Comparison of ENCODE assay signal across 8 mouse cellular contexts in the genomic region with DNA sequence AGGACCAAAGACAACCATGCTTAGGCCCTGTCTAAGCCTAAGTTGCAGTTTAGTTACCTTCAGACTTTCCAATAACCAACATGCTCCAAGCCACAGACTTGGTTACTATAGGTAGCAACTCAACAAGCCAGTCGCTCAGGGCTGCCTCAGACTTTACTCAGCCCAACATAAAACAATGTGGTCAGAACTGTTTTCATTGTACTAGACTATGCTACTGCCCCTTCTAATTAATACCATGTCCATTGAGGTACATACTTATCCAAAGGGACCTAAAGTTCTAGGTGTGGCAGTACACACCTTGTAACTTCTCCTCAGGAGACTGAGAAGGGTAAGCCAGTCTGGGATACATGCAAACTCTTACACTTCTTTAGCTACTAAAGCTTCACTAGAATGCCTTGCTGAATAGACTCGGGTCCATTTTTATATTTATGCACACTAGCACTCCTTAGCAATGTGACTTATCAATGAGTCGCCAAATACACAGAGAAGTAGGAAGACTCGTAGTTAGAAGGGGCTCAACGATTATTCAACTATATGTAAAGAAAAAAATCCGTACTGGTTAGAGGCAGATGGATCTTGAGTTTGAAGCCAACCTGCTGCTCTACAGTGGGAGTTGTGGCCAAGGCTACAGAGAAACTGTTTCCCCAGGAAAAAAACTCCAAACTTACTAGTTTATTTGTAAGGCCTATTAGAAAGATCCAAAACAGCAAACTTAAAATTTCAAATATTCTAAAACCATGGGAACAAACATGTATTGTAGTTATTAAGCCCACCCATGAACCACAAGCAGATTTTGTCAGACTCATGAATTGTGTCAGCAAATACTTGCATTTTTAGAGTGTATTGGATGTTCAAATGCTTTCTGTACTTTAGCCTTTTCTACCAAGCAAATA. TPM values are rescaled to one million over a fixed set of nuclear protein-coding genes. Genes with fewer than 3 reads are reported as not detected.
DNase-seq lines count a peak whose midpoint lies in the region; ATAC-seq and TF ChIP-seq lines count a peak whose summit lies in the region.

No protein-coding gene starts in this region.

- peaks cover 15% of the 10 kb centered on the region for H3K36me3 ChIP-seq in heart, adult 2 months (ENCODE audit: control insufficient read depth, insufficient read depth, low read length)
- H3K36me3 ChIP-seq in CH12.LX (replicated peaks in 1 of 2; ENCODE audit: control insufficient read depth in 1 of 2, insufficient read depth in 1 of 2, low read length in 1 of 2), result peaks cover 17 to 23% of the 10 kb centered on the region in 2 experiments
- no peaks in the 10 kb centered on the region for H3K36me3 ChIP-seq in midbrain, embryonic 11.5 days (ENCODE audit: control insufficient read depth, insufficient read depth, low read length)

- H3K4me2 ChIP-seq in CH12.LX (ENCODE audit: insufficient read depth, low read depth, poor library complexity, severe bottlenecking), result peak overlapping the region; percentile 21; the same call in 1 of the 2 replicates
- no peak overlapping the region for H3K4me2 ChIP-seq in midbrain, embryonic 11.5 days

- no peak for TF ChIP-seq RAD21 in CH12.LX (IDR thresholded peaks at IDR 0.05; ENCODE audit: low read depth, low read length)

- 66% methylated on average over 6 of the region's 6 CpGs for WGBS in heart, adult 2 months
- WGBS in midbrain, embryonic 11.5 days, result 86% methylated on average over 6 of the region's 6 CpGs

- dilution Hi-C loops in CH12.LX (cut with MboI; ENCODE audit: extremely low pct_ligation_motif_present, extremely low pct_unique_long_range_greater_than_20kb, low sequenced_read_pairs), result no loop called here

- H3K9me3 ChIP-seq in CH12.LX (replicated peaks; ENCODE audit: low read length), result no peaks in the 10 kb centered on the region
- H3K9me3 ChIP-seq in midbrain, embryonic 11.5 days (ENCODE audit: control insufficient read depth, low read length), result no peaks in the 10 kb centered on the region

- H3K79me2 ChIP-seq in heart, adult 2 months (replicated peaks; ENCODE audit: control insufficient read depth, insufficient read depth, low read length), result no peaks in the 10 kb centered on the region
- peaks cover 11% of the 10 kb centered on the region for H3K79me2 ChIP-seq in CH12.LX (replicated peaks; ENCODE audit: control insufficient read depth, extremely low read depth, insufficient read depth, poor library complexity, severe bottlenecking)

- H3K4me1 ChIP-seq in heart, adult 2 months (ENCODE audit: control insufficient read depth, insufficient read depth, low read length), result peaks cover 2% of the 10 kb centered on the region
- H3K4me1 ChIP-seq in CH12.LX (ENCODE audit: control insufficient read depth in 1 of 2, insufficient read depth in 2 of 2), result peaks cover 0 to 22% of the 10 kb centered on the region in 2 experiments; a peak in 2 of 4 replicates
- H3K4me1 ChIP-seq in midbrain, embryonic 11.5 days (ENCODE audit: control insufficient read depth, insufficient read depth, low read length), result peaks cover 5% of the 10 kb centered on the region; the same call in 1 of the 2 replicates

- no peak for TF ChIP-seq EP300 in heart, adult 2 months (IDR thresholded peaks at IDR 0.05; ENCODE audit: insufficient read depth, low read depth, low read length)
- TF ChIP-seq EP300 in CH12.LX (IDR thresholded peaks at IDR 0.05; ENCODE audit: low read length), result no peak

- in situ Hi-C loops in CH12.LX (cut with MboI; ENCODE audit: low pct_ligation_motif_present, low pct_unique_long_range_greater_than_20kb, low sequenced_read_pairs), result loop anchor here (25.0 kb wide), 1 partner anchor 409 kb away; a partner anchor contains a TSS

- no peak for ATAC-seq in midbrain, embryonic 11.5 days (ENCODE audit: low FRiP score)

- no peak for DNase-seq in heart, adult 2 months
- no peak for DNase-seq in heart, postnatal 14 days
- no peak for DNase-seq in CH12.LX (ENCODE audit: extremely low read depth)
- DNase-seq in forelimb bud, embryonic 11.5 days (ENCODE audit: low read depth, low spot score), result peak; percentile 43
- DNase-seq in midbrain, embryonic 11.5 days (ENCODE audit: low spot score, missing footprints), result peak; percentile 93
- DNase-seq in layer of hippocampus, postnatal 10 days (ENCODE audit: low spot score in 2 of 2), result no peak
- DNase-seq in adrenal gland, postnatal 4 days (ENCODE audit: low spot score in 2 of 2), result no peak
- DNase-seq in right cerebral cortex, adult 18-20 months, result no peak

- no peaks in the 10 kb centered on the region for H3K27me3 ChIP-seq in heart, adult 2 months (ENCODE audit: control insufficient read depth, insufficient read depth, low read length)
- peaks cover 6% of the 10 kb centered on the region for H3K27me3 ChIP-seq in CH12.LX (replicated peaks)
- H3K27me3 ChIP-seq in midbrain, embryonic 11.5 days (ENCODE audit: control insufficient read depth, insufficient read depth, low read length), result no peaks in the 10 kb centered on the region

- intact Hi-C loops in heart, adult 2 months (cut with DNase I), result no loop called here
- intact Hi-C loops in heart, postnatal 14 days (cut with DNase I), result no loop called here

- no peak overlapping the region for H3K9ac ChIP-seq in heart, adult 2 months (ENCODE audit: low read depth, low read length)
- H3K9ac ChIP-seq in CH12.LX (ENCODE audit: insufficient read depth, low read depth), result no peak overlapping the region; the same call in 1 of the 2 replicates
- no peak overlapping the region for H3K9ac ChIP-seq in midbrain, embryonic 11.5 days (ENCODE audit: low read length)

- peak; percentile 49; the same call in 1 of the 2 replicates for TF ChIP-seq POLR2A in heart, adult 2 months (IDR thresholded peaks at IDR 0.05; ENCODE audit: insufficient read depth, low read depth, low read length)
- peak; percentile 49; the same call in 1 of the 2 replicates for TF ChIP-seq POLR2A in CH12.LX (IDR thresholded peaks at IDR 0.05; ENCODE audit: low read depth, low read length)

- no peak for TF ChIP-seq CTCF in heart, adult 2 months (IDR thresholded peaks at IDR 0.05)
- no peak for TF ChIP-seq CTCF in CH12.LX (conservative IDR thresholded peaks at IDR 0.05 in 1 of 2, IDR thresholded peaks at IDR 0.05 in 1 of 2; ENCODE audit: low read depth in 2 of 2, low read length in 2 of 2)

- no peak overlapping the region for H3K4me3 ChIP-seq in heart, adult 2 months
- no peak overlapping the region for H3K4me3 ChIP-seq in CH12.LX (replicated peaks in 1 of 3; ENCODE audit: low read depth in 2 of 3, low read length in 2 of 3, poor library complexity in 1 of 3)
- H3K4me3 ChIP-seq in midbrain, embryonic 11.5 days (ENCODE audit: low read depth, low read length), result no peak overlapping the region

- no peak overlapping the region for H3K27ac ChIP-seq in heart, adult 2 months
- no peak overlapping the region for H3K27ac ChIP-seq in CH12.LX (ENCODE audit: insufficient read depth, low read depth)
- no peak overlapping the region for H3K27ac ChIP-seq in midbrain, embryonic 11.5 days (ENCODE audit: low read depth, low read length)

TF ChIP-seq in CH12.LX, 34 proteins besides CTCF, POLR2A, EP300 and RAD21 (continues in another document):
- no peak for TF ChIP-seq TBP (conservative IDR thresholded peaks at IDR 0.05; ENCODE audit: low read depth, low read length)

RNA-seq across cellular contexts. Expression of a gene that starts 6.2 kb away (rescaled TPM):
- total RNA-seq in heart, adult 2 months (2021), result 100 to 1,000 TPM; 105 to 128 TPM
- polyA plus RNA-seq in heart, adult 2 months (2012; rRNA removed), result 67.5 and 82.1 TPM in 2 replicates
- total RNA-seq in heart, postnatal 14 days (2021), result 100 to 1,000 TPM; 184 to 193 TPM
- total RNA-seq in CH12.LX (2012; rRNA removed), result 340 and 455 TPM in 2 replicates
- total RNA-seq in CH12.LX (2014; rRNA removed), result 567 and 573 TPM in 2 replicates
- polyA plus RNA-seq in CH12.LX (2012; ENCODE audit: insufficient read length, low read depth), result 862 and 889 TPM in 2 replicates
- polyA plus RNA-seq in midbrain, embryonic 11.5 days (2014; fragmentation: Nextera tagmentation; extraction: Ambion mirVana), result 1,982 and 2,171 TPM in 2 replicates
- total RNA-seq in layer of hippocampus, postnatal 10 days (2021), result 100 to 1,000 TPM; 400 to 469 TPM
- total RNA-seq in adrenal gland, postnatal 4 days (2021), result 100 to 1,000 TPM; 751 to 846 TPM

RNA-seq across cellular contexts. Expression of a gene that starts 8.5 kb away (rescaled TPM):
- 1 to 10 TPM; 7.1 to 7.9 TPM for total RNA-seq in heart, adult 2 months (2021)
- polyA plus RNA-seq in heart, adult 2 months (2012; rRNA removed), result 16.5 and 20.4 TPM in 2 replicates
- total RNA-seq in heart, postnatal 14 days (2021), result 10 to 100 TPM; 12.2 to 12.9 TPM
- total RNA-seq in CH12.LX (2012; rRNA removed), result 22.2 and 24.7 TPM in 2 replicates
- 18.5 and 20.9 TPM in 2 replicates for total RNA-seq in CH12.LX (2014; rRNA removed)
- 30.5 and 35.0 TPM in 2 replicates for polyA plus RNA-seq in CH12.LX (2012; ENCODE audit: insufficient read length, low read depth)
- polyA plus RNA-seq in midbrain, embryonic 11.5 days (2014; fragmentation: Nextera tagmentation; extraction: Ambion mirVana), result 23.4 and 24.1 TPM in 2 replicates
- total RNA-seq in layer of hippocampus, postnatal 10 days (2021), result 10 to 100 TPM; 23.9 to 28.1 TPM
- 10 to 100 TPM; 41.3 to 45.5 TPM for total RNA-seq in adrenal gland, postnatal 4 days (2021)

RNA-seq across cellular contexts. Expression of a gene that starts 9.1 kb away (rescaled TPM):
- total RNA-seq in heart, adult 2 months (2021), result 10 to 100 TPM; 14.5 to 14.7 TPM
- polyA plus RNA-seq in heart, adult 2 months (2012; rRNA removed), result 14.6 and 16.4 TPM in 2 replicates
- total RNA-seq in heart, postnatal 14 days (2021), result 10 to 100 TPM; 18.6 to 19.3 TPM
- total RNA-seq in CH12.LX (2012; rRNA removed) (340 and 413 TPM in 2 replicates), CH12.LX (2014; rRNA removed) (228 and 263 TPM in 2 replicates)
- polyA plus RNA-seq in CH12.LX (2012; ENCODE audit: insufficient read length, low read depth), result 293 and 300 TPM in 2 replicates
- polyA plus RNA-seq in midbrain, embryonic 11.5 days (2014; fragmentation: Nextera tagmentation; extraction: Ambion mirVana), result 82.5 and 93.4 TPM in 2 replicates
- 10 to 100 TPM; 20.5 to 24.7 TPM for total RNA-seq in layer of hippocampus, postnatal 10 days (2021)
- total RNA-seq in adrenal gland, postnatal 4 days (2021), result 10 to 100 TPM; 70.2 to 88.6 TPM

RNA-seq across cellular contexts. Expression of a gene that starts 47.1 kb away (rescaled TPM):
- total RNA-seq in heart, adult 2 months (2021), result 1 to 10 TPM; 2.6 to 2.9 TPM
- 1.9 and 3.1 TPM in 2 replicates for polyA plus RNA-seq in heart, adult 2 months (2012; rRNA removed)
- 1 to 10 TPM; 4.3 to 4.5 TPM for total RNA-seq in heart, postnatal 14 days (2021)
- total RNA-seq in CH12.LX (2012; rRNA removed) (3.4 and 6.3 TPM in 2 replicates), CH12.LX (2014; rRNA removed) (0.09 and 0.42 TPM in 2 replicates)
- 0.59 and 0.91 TPM in 2 replicates for polyA plus RNA-seq in CH12.LX (2012; ENCODE audit: insufficient read length, low read depth)
- 0.23 and 0.25 TPM in 2 replicates for polyA plus RNA-seq in midbrain, embryonic 11.5 days (2014; fragmentation: Nextera tagmentation; extraction: Ambion mirVana)
- total RNA-seq in layer of hippocampus, postnatal 10 days (2021), result 1 to 10 TPM in 1 of 2 experiments, under 1 TPM in 1; 0.85 to 1.3 TPM
- total RNA-seq in adrenal gland, postnatal 4 days (2021), result 1 to 10 TPM; 5.0 to 8.7 TPM

RNA-seq across cellular contexts. Expression of a gene that starts 56.2 kb away (rescaled TPM):
- 1 to 10 TPM in 1 of 2 experiments, under 1 TPM in 1; 0.55 to 1.5 TPM for total RNA-seq in heart, adult 2 months (2021)
- 1.1 and 1.7 TPM in 2 replicates for polyA plus RNA-seq in heart, adult 2 months (2012; rRNA removed)
- total RNA-seq in heart, postnatal 14 days (2021), result 1 to 10 TPM in 1 of 2 experiments, under 1 TPM in 1; 0.81 to 1.7 TPM
- total RNA-seq in CH12.LX (2012; rRNA removed), result 12.2 and 14.0 TPM in 2 replicates
- 8.9 and 9.6 TPM in 2 replicates for total RNA-seq in CH12.LX (2014; rRNA removed)
- 15.7 and 16.8 TPM in 2 replicates for polyA plus RNA-seq in CH12.LX (2012; ENCODE audit: insufficient read length, low read depth)
- polyA plus RNA-seq in midbrain, embryonic 11.5 days (2014; fragmentation: Nextera tagmentation; extraction: Ambion mirVana), result 0.82 and 1.1 TPM in 2 replicates
- 1 to 10 TPM; 1.3 TPM for total RNA-seq in layer of hippocampus, postnatal 10 days (2021)
- total RNA-seq in adrenal gland, postnatal 4 days (2021), result 1 to 10 TPM; 1.1 to 2.4 TPM

Comparison
In these comparisons a context has a peak if more than half of its experiments do, and no peak if none do; other contexts are left out.
1. DNase-seq: peak in forelimb bud, embryonic 11.5 days (single experiment) and midbrain, embryonic 11.5 days (single experiment); none in heart, adult 2 months (0 of 2), heart, postnatal 14 days (0 of 2), CH12.LX (single experiment), layer of hippocampus, postnatal 10 days (0 of 2), adrenal gland, postnatal 4 days (0 of 2) and right cerebral cortex, adult 18-20 months (single experiment).